In genomic region chr15:49395966-49396365, GRCm38 (mm10) we compare ENCODE assay signal across 14 mouse cellular contexts.
DNase-seq lines count a peak whose midpoint lies in the region; ATAC-seq and TF ChIP-seq lines count a peak whose summit lies in the region.
"Had no signal": no experiment of that assay in that cellular context is flagged by ENCODE, and none has a peak within 500 bp of the region (broad histone marks: within the 10 kb centered on the region; RNA-seq: fewer than 3 reads in every experiment).

No protein-coding gene starts in this region.

- H3K36me3 ChIP-seq in lung, postnatal 0 days (ENCODE audit: insufficient read depth, low read length) = no peaks in the 10 kb centered on the region
- no peaks in the 10 kb centered on the region for H3K36me3 ChIP-seq in stomach, postnatal 0 days (ENCODE audit: control insufficient read depth, insufficient read depth, low read length)
- H3K36me3 ChIP-seq in heart, embryonic 12.5 days = no peaks in the 10 kb centered on the region
- H3K36me3 ChIP-seq: hindbrain, embryonic 12.5 days; limb, embryonic 13.5 days had no signal

- no peaks in the 10 kb centered on the region for H3K27me3 ChIP-seq in lung, postnatal 0 days (replicated peaks; ENCODE audit: insufficient read depth, low read length)
- no peaks in the 10 kb centered on the region for H3K27me3 ChIP-seq in stomach, postnatal 0 days (ENCODE audit: control insufficient read depth, insufficient read depth, low read length)
- H3K27me3 ChIP-seq in heart, embryonic 12.5 days (replicated peaks) = no peaks in the 10 kb centered on the region
- H3K27me3 ChIP-seq: hindbrain, embryonic 12.5 days; limb, embryonic 13.5 days had no signal

- no peaks in the 10 kb centered on the region for H3K4me1 ChIP-seq in lung, postnatal 0 days (ENCODE audit: insufficient read depth, low read depth, low read length)
- H3K4me1 ChIP-seq in stomach, postnatal 0 days (replicated peaks; ENCODE audit: control insufficient read depth, insufficient read depth) = no peaks in the 10 kb centered on the region
- no peaks in the 10 kb centered on the region for H3K4me1 ChIP-seq in heart, embryonic 12.5 days (replicated peaks)
- H3K4me1 ChIP-seq: hindbrain, embryonic 12.5 days; limb, embryonic 13.5 days had no signal

- DNase-seq in gastrocnemius, adult 2 months = no peak
- no peak for DNase-seq in gastrocnemius, postnatal 10 days
- peak; percentile 7 for DNase-seq in lung, postnatal 0 days (ENCODE audit: low spot score)
- DNase-seq in lung, postnatal 10 days = no peak
- DNase-seq in R1 (ENCODE audit: low read depth, low spot score) = peak; percentile 48
- no peak for DNase-seq in stomach, postnatal 0 days (ENCODE audit: low spot score)
- no peak for DNase-seq in cerebellum, postnatal 25 days
- DNase-seq: adrenal gland, postnatal 14 days; cerebellum, adult 18-20 months; lung, postnatal 36 days had no signal

- no peak for TF ChIP-seq EP300 in lung, postnatal 0 days (IDR thresholded peaks at IDR 0.05)
- no peak for TF ChIP-seq EP300 in stomach, postnatal 0 days (optimal IDR thresholded peaks at IDR 0.05)

- TF ChIP-seq CTCF in gastrocnemius, adult 2 months (IDR thresholded peaks at IDR 0.05) = peak; percentile 14; the same call in 1 of the 2 replicates
- peak; percentile 38 for TF ChIP-seq CTCF in lung, postnatal 0 days (IDR thresholded peaks at IDR 0.05)
- TF ChIP-seq CTCF in stomach, postnatal 0 days (IDR thresholded peaks at IDR 0.05; ENCODE audit: low read depth) = peak; percentile 52

- no peak overlapping the region for H3K9ac ChIP-seq in lung, postnatal 0 days (replicated peaks; ENCODE audit: low read depth)
- H3K9ac ChIP-seq in stomach, postnatal 0 days (ENCODE audit: low read length) = no peak overlapping the region
- H3K9ac ChIP-seq in heart, embryonic 12.5 days = no peak overlapping the region
- H3K9ac ChIP-seq: hindbrain, embryonic 12.5 days; limb, embryonic 13.5 days had no signal

- no peak overlapping the region for H3K4me3 ChIP-seq in gastrocnemius, adult 2 months
- H3K4me3 ChIP-seq in lung, postnatal 0 days (ENCODE audit: low read depth, low read length) = no peak overlapping the region
- no peak overlapping the region for H3K4me3 ChIP-seq in stomach, postnatal 0 days (ENCODE audit: low read depth, low read length)
- H3K4me3 ChIP-seq in heart, embryonic 12.5 days = no peak overlapping the region
- H3K4me3 ChIP-seq: hindbrain, embryonic 12.5 days; limb, embryonic 13.5 days; myocyte had no signal

- H3K9me3 ChIP-seq in lung, postnatal 0 days (ENCODE audit: low read length) = no peaks in the 10 kb centered on the region
- no peaks in the 10 kb centered on the region for H3K9me3 ChIP-seq in stomach, postnatal 0 days (ENCODE audit: control insufficient read depth, low read length)
- H3K9me3 ChIP-seq in heart, embryonic 12.5 days (replicated peaks) = no peaks in the 10 kb centered on the region
- H3K9me3 ChIP-seq: hindbrain, embryonic 12.5 days; limb, embryonic 13.5 days had no signal

- WGBS in lung, postnatal 0 days = 31% methylated on average over 1 of the region's 1 CpGs
- 49% methylated on average over 1 of the region's 1 CpGs for WGBS in stomach, postnatal 0 days
- WGBS in heart, embryonic 12.5 days = 40% methylated on average over 1 of the region's 1 CpGs

- no peak for ATAC-seq in lung, postnatal 0 days
- no peak for ATAC-seq in stomach, postnatal 0 days (ENCODE audit: low FRiP score, low TSS enrichment)
- no peak for ATAC-seq in heart, embryonic 12.5 days (ENCODE audit: insufficient number of reproducible peaks, low FRiP score)

- H3K4me2 ChIP-seq in lung, postnatal 0 days (replicated peaks; ENCODE audit: low read depth, low read length) = no peak overlapping the region
- H3K4me2 ChIP-seq in stomach, postnatal 0 days (replicated peaks; ENCODE audit: low read depth) = no peak overlapping the region
- H3K4me2 ChIP-seq in heart, embryonic 12.5 days = no peak overlapping the region
- H3K4me2 ChIP-seq: hindbrain, embryonic 12.5 days; limb, embryonic 13.5 days had no signal

- intact Hi-C loops in gastrocnemius, adult 2 months (cut with DNase I) = no loop called here

- H3K27ac ChIP-seq in gastrocnemius, adult 2 months = no peak overlapping the region
- H3K27ac ChIP-seq in lung, postnatal 0 days (ENCODE audit: low read length) = no peak overlapping the region
- H3K27ac ChIP-seq in stomach, postnatal 0 days (replicated peaks) = no peak overlapping the region
- H3K27ac ChIP-seq in heart, embryonic 12.5 days (ENCODE audit: poor library complexity, severe bottlenecking) = no peak overlapping the region
- H3K27ac ChIP-seq: hindbrain, embryonic 12.5 days; limb, embryonic 13.5 days had no signal

Comparison
In these comparisons a context has a peak if more than half of its experiments do, and no peak if none do; other contexts are left out.
1. DNase-seq: peak in lung, postnatal 0 days (single experiment) and R1 (single experiment); none in gastrocnemius, adult 2 months (single experiment), gastrocnemius, postnatal 10 days (single experiment), lung, postnatal 10 days (single experiment), stomach, postnatal 0 days (single experiment) and cerebellum, postnatal 25 days (0 of 2).
2. Peak in every context shown above with its lines, with median percentiles within 50 percentile points of each other: CTCF ChIP-seq.